Mouse (Mus musculus) erythroblast, embryonic 14.5 days (primary cell): ENCODE data around the gene Crisp4. TPM values are rescaled to one million over a fixed set of nuclear protein-coding genes. Genes with fewer than 3 reads are reported as not detected.

ENCODE experiments used
- H3K27me3 ChIP-seq: 2 replicates; pipeline ENCODE4 v1.6.1; 2012; ENCODE audit warnings: inconsistent platforms; ENCODE audit not compliant: control insufficient read depth
- H3K36me3 ChIP-seq: 2 replicates; pipeline ENCODE4 v1.6.1; 2012; ENCODE audit warnings: mild to moderate bottlenecking, inconsistent platforms; ENCODE audit not compliant: control insufficient read depth
- H3K4me1 ChIP-seq: 2 replicates; pipeline ENCODE4 v1.6.1; 2012; ENCODE audit warnings: inconsistent platforms; ENCODE audit not compliant: control insufficient read depth
- H3K4me3 ChIP-seq: replicated peaks from 2 replicates; pipeline ENCODE3; 2012; ENCODE audit warnings: moderate library complexity, mild to moderate bottlenecking, inconsistent platforms
- H3K9me3 ChIP-seq: 2 replicates; pipeline ENCODE4 v1.6.1; 2012; ENCODE audit warnings: low read length, inconsistent platforms, mixed read lengths; ENCODE audit not compliant: control insufficient read depth
- GATA1 ChIP-seq: IDR thresholded peaks from 2 replicates; pipeline ENCODE4 v1.6.1; 2012; ENCODE audit warnings: low read length, inconsistent platforms, mixed read lengths
- TAL1 ChIP-seq: IDR thresholded peaks from 3 replicates; pipeline ENCODE4 v1.6.1; 2012; ENCODE audit warnings: low read length, inconsistent platforms, mixed read lengths
- polyA plus RNA-seq: library from polyadenylated mRNA; stranded (reverse); fragments of >175 nt; gene quantifications from 2 replicates; pipeline ENCODE4 v1.2.3, GENCODE M21; 2012

The Crisp4 gene
- polyA plus RNA-seq, 1 experiment, result 0.01 TPM

DNA sequence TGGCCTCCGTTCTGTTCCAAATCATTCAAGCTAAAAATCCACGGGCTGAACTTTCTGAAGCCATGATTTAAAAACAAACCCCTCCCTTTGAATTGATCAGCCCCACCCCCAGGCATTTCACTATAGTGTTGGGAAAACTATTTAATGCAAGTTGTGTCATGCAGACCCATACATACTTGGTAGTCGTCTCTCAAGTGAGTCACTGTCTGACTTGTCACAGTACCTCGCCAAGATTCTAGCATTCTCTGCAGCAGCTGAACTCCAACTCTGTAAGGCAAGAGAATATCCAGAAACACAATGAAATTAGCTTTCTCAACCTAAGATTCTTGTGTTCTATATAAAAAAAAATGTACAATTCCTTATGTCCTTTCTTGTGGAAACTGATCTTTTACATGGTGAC, 15.7 kb downstream of the Crisp4 start:
- H3K9me3 ChIP-seq, result no peaks in the 10 kb centered on the region
- no peaks in the 10 kb centered on the region for H3K36me3 ChIP-seq
- TF ChIP-seq TAL1 (no peak), GATA1 (no peak)

DNA sequence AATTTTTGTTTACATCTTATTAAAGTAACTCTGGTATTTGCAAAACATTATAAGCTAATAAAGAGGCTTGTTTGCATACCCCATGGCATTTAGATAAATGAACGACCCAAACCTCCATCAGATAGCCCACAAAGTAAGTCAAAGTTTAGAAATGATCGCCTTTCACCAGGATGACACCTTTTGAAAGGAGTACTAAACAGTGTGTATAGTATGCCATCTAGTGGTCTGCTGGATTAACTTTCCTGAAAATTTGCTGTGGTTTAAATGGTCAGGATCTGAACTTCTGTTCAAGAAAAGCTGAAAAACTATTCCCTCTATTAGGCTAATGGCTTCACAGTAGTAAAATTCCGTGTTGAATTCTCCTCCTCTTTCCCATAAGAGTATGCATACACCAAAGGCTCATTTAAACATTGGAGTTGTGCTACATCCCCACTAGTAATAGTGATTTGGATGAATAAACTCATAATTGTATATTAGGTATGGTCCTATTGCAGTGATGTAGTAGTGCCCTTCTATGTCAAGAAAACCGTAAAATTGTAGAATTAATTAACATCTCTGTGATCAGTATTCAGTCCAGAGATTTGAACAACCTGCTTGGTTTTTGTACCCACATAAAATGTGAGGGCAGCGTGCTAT, 38.9 kb downstream of the Crisp4 start:
- H3K4me3 ChIP-seq, result no peak overlapping the region
- H3K9me3 ChIP-seq, result no peaks in the 10 kb centered on the region
- TF ChIP-seq GATA1 (no peak), TAL1 (no peak)
- H3K27me3 ChIP-seq, result no peaks in the 10 kb centered on the region
- H3K4me1 ChIP-seq, result no peaks in the 10 kb centered on the region
- no peaks in the 10 kb centered on the region for H3K36me3 ChIP-seq

More for the DNA sequence above, 15.7 kb downstream of the Crisp4 start:
- H3K4me3 ChIP-seq, result no peak overlapping the region
- H3K4me1 ChIP-seq, result no peaks in the 10 kb centered on the region
- no peaks in the 10 kb centered on the region for H3K27me3 ChIP-seq

- Histone ChIP-seq H3K36me3 (no peaks in the 10 kb centered on the region), H3K4me1 (no peaks in the 10 kb centered on the region), H3K9me3 (no peaks in the 10 kb centered on the region), H3K4me3 (no peak overlapping the region), H3K27me3 (no peaks in the 10 kb centered on the region)
- TF ChIP-seq GATA1 (no peak), TAL1 (no peak)
Measured at GRCm38 (mm10) chr1:18105866-18106529, 39.7 kb downstream of the Crisp4 start.

GRCm38 (mm10) chr1:18105029-18105865, 40.5 kb downstream of the Crisp4 start:
- no peaks in the 10 kb centered on the region for H3K9me3 ChIP-seq
- no peaks in the 10 kb centered on the region for H3K4me1 ChIP-seq
- H3K4me3 ChIP-seq, result no peak overlapping the region
- no peaks in the 10 kb centered on the region for H3K27me3 ChIP-seq
- H3K36me3 ChIP-seq, result no peaks in the 10 kb centered on the region
- no peak for TF ChIP-seq GATA1

Other genes starting within 250 kb of the Crisp4 start
- not detected in 2 replicates for gene Defb18, start 91.5 kb upstream of the Crisp4 start, polyA plus RNA-seq
- not detected in 2 replicates for gene Defb41, start 119.2 kb upstream of the Crisp4 start, polyA plus RNA-seq